Mouse (Mus musculus): ENCODE measurements around the gene Wfdc9. TPM values are rescaled to one million over a fixed set of nuclear protein-coding genes. Genes with fewer than 3 reads are reported as not detected.

The Wfdc9 gene
- polyA plus RNA-seq, 1 experiment: not detected

DNA sequence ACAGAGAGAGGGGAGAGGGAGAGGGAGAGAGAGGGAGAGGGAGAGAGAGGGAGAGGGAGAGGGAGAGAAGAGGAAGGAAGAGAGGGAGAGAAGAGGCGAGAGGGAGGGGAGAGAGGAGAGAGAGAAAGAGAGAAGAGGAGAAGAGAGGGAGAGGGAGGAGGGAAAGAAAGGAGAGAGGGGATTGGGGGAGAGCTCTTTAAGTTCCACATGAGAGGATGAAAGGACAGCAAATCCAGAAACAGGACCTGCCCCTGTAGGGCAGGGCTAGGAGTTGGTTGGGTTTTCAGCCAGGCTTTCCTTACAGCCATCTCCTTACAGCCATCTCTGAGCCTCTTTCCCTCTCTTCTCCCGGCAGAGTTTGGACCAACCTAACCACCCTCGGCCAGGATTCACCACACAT, 28.4 kb upstream of the Wfdc9 start, which contains the start of gene Wfdc13:
Gene Wfdc13 (plus strand): TSS at position 301 of the 400 bp plus-strand sequence.
- Histone ChIP-seq H3K27me3 (ENCODE audit: control insufficient read depth, insufficient read depth, low read length) (no peaks in the 10 kb centered on the region), H3K36me3 (ENCODE audit: control insufficient read depth, insufficient read depth, low read length) (no peaks in the 10 kb centered on the region), H3K27ac (ENCODE audit: insufficient read depth, low read depth, low read length) (no peak within 1 kb of the TSS), H3K4me1 (ENCODE audit: control insufficient read depth, insufficient read depth, insufficient read length, low read length) (peaks cover 3% of the 10 kb centered on the region; the same call in 1 of the 2 replicates), H3K4me3 (ENCODE audit: low read depth, low read length) (no peak within 1 kb of the TSS)
- 74% methylated on average over 3 of the region's 3 CpGs for WGBS
- TF ChIP-seq POLR2A (IDR thresholded peaks at IDR 0.05; ENCODE audit: low read depth, low read length) (no peak), CTCF (IDR thresholded peaks at IDR 0.05; ENCODE audit: extremely low read depth, insufficient read length, insufficient replicate concordance, low read depth, low read length) (no peak)

GRCm38 (mm10) chr2:164679906-164680305, 23.5 kb upstream of the Wfdc9 start:
- no peaks in the 10 kb centered on the region for H3K36me3 ChIP-seq (ENCODE audit: control insufficient read depth, insufficient read depth, low read length)
- 15% methylated on average over 3 of the region's 3 CpGs for WGBS
- peaks cover 10% of the 10 kb centered on the region for H3K4me1 ChIP-seq (ENCODE audit: control insufficient read depth, insufficient read depth, insufficient read length, low read length)
- no peaks in the 10 kb centered on the region for H3K27me3 ChIP-seq (ENCODE audit: control insufficient read depth, insufficient read depth, low read length)
- no peak for TF ChIP-seq POLR2A (IDR thresholded peaks at IDR 0.05; ENCODE audit: low read depth, low read length)
- no peak for TF ChIP-seq CTCF (IDR thresholded peaks at IDR 0.05; ENCODE audit: extremely low read depth, insufficient read length, insufficient replicate concordance, low read depth, low read length)
- H3K4me3 ChIP-seq (ENCODE audit: low read depth, low read length): no peak overlapping the region
- H3K27ac ChIP-seq (ENCODE audit: insufficient read depth, low read depth, low read length): no peak overlapping the region

DNA sequence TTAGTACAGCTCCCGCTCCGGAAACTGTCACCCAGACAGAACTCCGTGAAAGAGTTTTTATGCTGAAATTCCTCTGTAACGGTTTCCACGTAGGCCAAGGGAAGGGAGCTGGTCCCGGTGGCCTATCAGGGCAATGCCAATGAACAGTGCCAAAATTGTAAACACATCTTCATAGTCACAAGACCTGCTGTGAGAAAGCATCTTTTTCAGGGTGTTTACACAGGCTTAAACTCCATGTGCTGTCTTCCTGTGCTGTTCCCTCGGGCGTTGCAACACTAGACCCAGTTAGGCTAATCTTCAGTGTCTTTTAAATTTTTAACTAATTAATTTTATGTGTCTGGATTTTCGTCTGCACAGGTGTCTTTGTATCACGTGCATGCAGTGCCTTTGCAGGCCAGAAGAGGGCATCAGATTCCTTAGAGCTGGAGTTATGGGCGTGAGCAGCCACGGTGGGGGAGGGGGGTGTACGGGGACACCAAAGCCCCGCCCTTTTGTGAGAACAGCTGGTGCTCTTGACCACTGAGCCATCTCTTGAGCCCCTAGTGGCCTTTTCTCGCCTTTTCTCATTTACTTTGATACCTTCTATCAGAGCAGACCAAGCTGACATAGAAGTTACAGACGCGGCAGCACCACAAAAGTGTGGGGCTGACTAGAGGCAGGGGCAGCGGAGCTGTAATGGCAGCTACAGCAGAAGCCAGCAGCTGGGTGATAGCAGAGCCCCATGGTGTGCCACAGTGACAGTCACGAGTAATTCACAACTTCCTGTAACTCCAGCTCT, 22.7 kb upstream of the Wfdc9 start:
- TF ChIP-seq CTCF (IDR thresholded peaks at IDR 0.05; ENCODE audit: extremely low read depth, insufficient read length, insufficient replicate concordance, low read depth, low read length) (peak; percentile 62; the same call in 1 of the 2 replicates), POLR2A (IDR thresholded peaks at IDR 0.05; ENCODE audit: low read depth, low read length) (no peak)
- 9% methylated on average over 19 of the region's 19 CpGs for WGBS

GRCm38 (mm10) chr2:164676916-164677685, 20.7 kb upstream of the Wfdc9 start:
- Histone ChIP-seq H3K4me1 (ENCODE audit: control insufficient read depth, insufficient read depth, insufficient read length, low read length) (peaks cover 10% of the 10 kb centered on the region), H3K36me3 (ENCODE audit: control insufficient read depth, insufficient read depth, low read length) (no peaks in the 10 kb centered on the region), H3K4me3 (ENCODE audit: low read depth, low read length) (no peak overlapping the region), H3K27me3 (ENCODE audit: control insufficient read depth, insufficient read depth, low read length) (no peaks in the 10 kb centered on the region), H3K27ac (ENCODE audit: insufficient read depth, low read depth, low read length) (0 out of 2 replicates have a peak overlapping the region, but pooled peaks have one; percentile 0)
- no peak for TF ChIP-seq POLR2A (IDR thresholded peaks at IDR 0.05; ENCODE audit: low read depth, low read length)
- no peak for TF ChIP-seq CTCF (IDR thresholded peaks at IDR 0.05; ENCODE audit: extremely low read depth, insufficient read length, insufficient replicate concordance, low read depth, low read length)
- WGBS: 24% methylated on average over 16 of the region's 16 CpGs

More for the DNA sequence above, 22.7 kb upstream of the Wfdc9 start:
- Histone ChIP-seq H3K4me3 (ENCODE audit: low read depth, low read length) (peak overlapping the region; percentile 50), H3K36me3 (ENCODE audit: control insufficient read depth, insufficient read depth, low read length) (no peaks in the 10 kb centered on the region), H3K27me3 (ENCODE audit: control insufficient read depth, insufficient read depth, low read length) (no peaks in the 10 kb centered on the region), H3K27ac (ENCODE audit: insufficient read depth, low read depth, low read length) (peak overlapping the region; percentile 47; the same call in 1 of the 2 replicates), H3K4me1 (ENCODE audit: control insufficient read depth, insufficient read depth, insufficient read length, low read length) (peaks cover 10% of the 10 kb centered on the region)

- Histone ChIP-seq H3K36me3 (ENCODE audit: control insufficient read depth, insufficient read depth, low read length) (no peaks in the 10 kb centered on the region), H3K4me1 (ENCODE audit: control insufficient read depth, insufficient read depth, insufficient read length, low read length) (peaks cover 10% of the 10 kb centered on the region), H3K27me3 (ENCODE audit: control insufficient read depth, insufficient read depth, low read length) (no peaks in the 10 kb centered on the region), H3K27ac (ENCODE audit: insufficient read depth, low read depth, low read length) (no peak overlapping the region), H3K4me3 (ENCODE audit: low read depth, low read length) (no peak overlapping the region)
- WGBS: 80% methylated on average over 7 of the region's 7 CpGs
- TF ChIP-seq POLR2A (IDR thresholded peaks at IDR 0.05; ENCODE audit: low read depth, low read length) (no peak), CTCF (IDR thresholded peaks at IDR 0.05; ENCODE audit: extremely low read depth, insufficient read length, insufficient replicate concordance, low read depth, low read length) (peak; percentile 48; the same call in 1 of the 2 replicates)
Measured at GRCm38 (mm10) chr2:164676103-164676502, 19.7 kb upstream of the Wfdc9 start.

GRCm38 (mm10) chr2:164673987-164674386, 17.6 kb upstream of the Wfdc9 start, which contains the start of gene Wfdc11:
TSS of gene Wfdc11 (minus strand) at chr2:164674087.
- no peak within 1 kb of the TSS for H3K27ac ChIP-seq (ENCODE audit: insufficient read depth, low read depth, low read length)
- TF ChIP-seq POLR2A (IDR thresholded peaks at IDR 0.05; ENCODE audit: low read depth, low read length): no peak
- no peak for TF ChIP-seq CTCF (IDR thresholded peaks at IDR 0.05; ENCODE audit: extremely low read depth, insufficient read length, insufficient replicate concordance, low read depth, low read length)
- 50% methylated on average over 7 of the region's 7 CpGs for WGBS

GRCm38 (mm10) chr2:164670938-164671337, 14.6 kb upstream of the Wfdc9 start:
- TF ChIP-seq CTCF (IDR thresholded peaks at IDR 0.05; ENCODE audit: extremely low read depth, insufficient read length, insufficient replicate concordance, low read depth, low read length) (no peak), POLR2A (IDR thresholded peaks at IDR 0.05; ENCODE audit: low read depth, low read length) (no peak)
- H3K36me3 ChIP-seq (ENCODE audit: control insufficient read depth, insufficient read depth, low read length): no peaks in the 10 kb centered on the region
- H3K4me1 ChIP-seq (ENCODE audit: control insufficient read depth, insufficient read depth, insufficient read length, low read length): no peaks in the 10 kb centered on the region
- WGBS: 0% methylated on average over 1 of the region's 1 CpGs
- H3K27me3 ChIP-seq (ENCODE audit: control insufficient read depth, insufficient read depth, low read length): no peaks in the 10 kb centered on the region
- H3K4me3 ChIP-seq (ENCODE audit: low read depth, low read length): no peak overlapping the region
- no peak overlapping the region for H3K27ac ChIP-seq (ENCODE audit: insufficient read depth, low read depth, low read length)

More at GRCm38 (mm10) chr2:164673987-164674386, 17.6 kb upstream of the Wfdc9 start, which contains the start of gene Wfdc11:
- no peak within 1 kb of the TSS for H3K4me3 ChIP-seq (ENCODE audit: low read depth, low read length)
- no peaks in the 10 kb centered on the region for H3K36me3 ChIP-seq (ENCODE audit: control insufficient read depth, insufficient read depth, low read length)
- peaks cover 4% of the 10 kb centered on the region for H3K4me1 ChIP-seq (ENCODE audit: control insufficient read depth, insufficient read depth, insufficient read length, low read length)
- no peaks in the 10 kb centered on the region for H3K27me3 ChIP-seq (ENCODE audit: control insufficient read depth, insufficient read depth, low read length)
